Mouse (Mus musculus): ENCODE measurements at regions not wholly inside any gene's neighbourhood (a gene's known extent, or its start where the extent isn't known, plus 50 kb on each side); places are given as distances from the start of the nearest gene placed in this dataset.

DNA sequence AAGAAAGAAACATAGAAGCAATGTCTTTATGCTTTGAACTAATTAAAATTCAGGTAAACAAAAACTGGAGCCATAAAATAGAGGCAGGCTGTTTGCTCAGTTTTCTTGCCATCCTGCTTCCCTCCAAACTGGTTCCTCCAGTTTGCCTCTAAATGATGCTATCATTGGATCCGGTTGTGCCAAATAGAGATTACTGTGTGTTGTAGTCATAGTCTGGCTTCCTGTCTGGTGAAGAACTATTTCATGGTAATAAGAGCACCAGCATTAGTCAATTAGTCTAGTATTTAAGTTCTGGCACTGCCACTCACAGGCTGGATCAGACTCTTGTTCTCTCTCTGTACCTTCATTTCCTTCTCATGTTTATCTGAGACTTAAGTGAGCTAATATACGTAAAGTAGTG is 141.9 kb upstream of the Rasa1 start:
- no peak for DNase-seq (ENCODE audit: extremely low spot score)

DNA sequence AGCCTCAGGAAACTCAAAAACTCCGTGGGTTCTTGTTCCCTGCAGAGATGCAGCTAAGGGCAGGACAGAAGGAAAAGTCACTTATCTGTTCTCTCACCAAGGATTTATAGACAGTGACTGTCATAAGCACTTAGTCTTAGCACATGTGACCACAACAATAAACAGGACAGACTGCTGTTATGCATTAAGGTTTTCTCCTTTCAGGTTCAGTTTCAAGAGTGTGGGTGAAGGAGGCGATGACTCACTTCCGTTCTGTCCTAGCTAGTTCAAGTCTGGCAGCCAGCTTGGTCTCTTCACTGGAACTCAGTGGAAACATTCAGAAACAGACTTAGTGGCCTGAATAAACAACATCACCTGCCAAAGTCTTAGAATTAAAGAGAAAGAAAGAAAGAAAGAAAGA is 141.1 kb upstream of the Rasa1 start:
- DNase-seq (ENCODE audit: extremely low spot score) = no peak

DNA sequence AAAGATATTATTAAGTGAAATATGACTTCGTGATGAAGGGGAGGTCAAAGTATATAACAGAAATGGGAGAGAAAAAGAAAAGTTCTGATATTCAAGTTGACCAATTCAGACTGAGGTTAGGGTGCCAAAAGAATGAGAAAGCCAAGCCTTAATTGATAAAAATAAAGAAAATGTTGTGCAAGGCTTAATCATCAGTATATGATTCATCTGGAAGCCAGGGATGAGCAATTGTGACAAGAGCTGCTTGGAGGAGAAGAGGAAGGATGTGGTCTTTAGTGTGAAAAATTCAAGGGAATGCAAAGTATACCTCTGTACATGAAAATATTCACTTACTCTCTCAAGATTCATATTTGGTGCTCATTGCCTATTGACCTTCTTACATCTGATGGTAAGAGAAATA is 129.7 kb upstream of the Rasa1 start:
- no peak for DNase-seq (ENCODE audit: extremely low spot score)

DNA sequence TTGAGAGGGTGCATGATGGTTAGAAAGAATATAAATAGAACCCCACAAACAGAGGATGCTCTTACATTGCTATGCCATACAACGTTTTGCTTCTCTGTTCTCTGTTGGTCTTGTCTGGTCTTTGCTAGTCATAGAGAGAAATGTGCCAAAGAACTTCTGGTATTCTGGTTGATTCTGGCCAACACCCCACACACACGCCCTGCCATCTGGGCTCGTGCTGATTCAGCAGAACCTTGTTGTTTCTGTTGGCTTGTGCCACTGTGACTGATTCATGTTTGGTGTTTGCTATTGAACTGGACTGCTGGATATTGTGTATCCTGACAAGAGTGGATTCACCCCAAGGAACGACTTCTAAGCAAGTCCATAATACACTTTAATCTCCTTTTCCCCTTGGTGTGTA is 126.0 kb upstream of the Rasa1 start:
- no peak for DNase-seq (ENCODE audit: extremely low spot score)

DNA sequence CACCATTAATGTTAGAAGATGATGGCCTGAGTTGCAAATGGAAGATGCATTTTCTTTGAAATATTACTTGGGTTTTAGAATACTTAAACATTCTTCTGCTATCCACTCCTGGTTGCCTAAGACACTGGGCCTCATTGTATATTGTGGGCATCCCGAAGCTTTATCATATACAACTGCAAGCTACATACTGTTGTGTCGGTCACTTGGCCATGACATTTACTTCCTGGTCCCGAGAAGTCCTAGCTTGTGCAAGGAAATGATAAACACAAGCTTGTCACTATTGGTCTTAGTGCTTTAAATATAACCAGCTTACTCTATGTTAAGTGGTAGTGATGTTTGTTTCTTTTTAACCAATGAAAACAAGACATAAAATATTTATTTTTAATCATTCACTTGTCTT is 122.4 kb upstream of the Rasa1 start:
- DNase-seq (ENCODE audit: extremely low spot score) = no peak

DNA sequence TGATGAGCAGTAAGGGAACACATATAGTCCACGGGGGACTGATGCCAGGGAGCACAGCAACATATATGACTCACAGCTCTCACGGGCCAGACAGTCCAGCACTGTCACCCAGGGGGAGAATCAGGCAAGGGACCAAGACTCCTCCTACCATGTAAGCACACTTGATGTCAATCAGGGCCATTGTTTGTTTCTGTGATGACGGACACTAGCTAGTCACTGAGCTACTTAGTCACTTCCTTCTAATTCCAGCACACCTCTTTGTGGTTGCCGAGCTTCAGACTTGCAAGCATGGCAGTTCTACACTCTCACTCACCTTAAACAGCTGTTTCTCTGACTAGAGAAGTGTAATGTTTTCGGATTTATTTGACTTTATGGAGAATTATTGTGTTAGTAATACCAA is 109.9 kb upstream of the Rasa1 start:
- no peak for DNase-seq (ENCODE audit: extremely low spot score)

DNA sequence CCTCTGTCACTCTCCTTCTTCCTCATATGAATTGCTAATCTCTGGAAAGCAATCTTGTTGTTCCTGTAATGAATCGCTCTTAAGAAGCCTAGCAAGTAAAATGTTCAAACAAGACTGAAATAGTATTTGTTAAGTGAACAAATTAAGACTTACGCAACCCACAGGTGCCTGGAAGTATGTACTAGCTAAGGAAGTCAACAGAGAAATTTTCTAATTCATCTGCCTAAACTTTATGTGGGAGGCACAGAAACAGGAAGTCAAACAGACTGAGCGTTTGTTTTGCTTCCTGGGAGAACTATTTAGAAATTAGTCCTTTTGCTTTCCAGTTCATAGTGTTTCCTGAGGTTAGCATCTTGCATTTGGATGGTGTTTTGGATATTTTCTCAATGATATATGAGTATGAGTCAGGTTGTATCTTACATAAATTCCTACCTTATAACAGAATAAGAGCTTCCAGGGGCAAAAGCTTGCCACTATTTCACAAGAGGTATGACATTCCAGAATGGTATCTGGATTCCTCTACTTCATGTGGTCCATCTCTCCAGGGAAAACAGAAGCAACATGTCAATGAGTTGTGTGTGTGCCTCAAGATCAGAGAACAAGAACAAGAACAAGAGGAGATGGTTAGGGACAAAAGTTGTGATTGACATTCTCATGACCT is 87.5 kb upstream of the Rasa1 start:
- no peak for DNase-seq (ENCODE audit: extremely low spot score)

DNA sequence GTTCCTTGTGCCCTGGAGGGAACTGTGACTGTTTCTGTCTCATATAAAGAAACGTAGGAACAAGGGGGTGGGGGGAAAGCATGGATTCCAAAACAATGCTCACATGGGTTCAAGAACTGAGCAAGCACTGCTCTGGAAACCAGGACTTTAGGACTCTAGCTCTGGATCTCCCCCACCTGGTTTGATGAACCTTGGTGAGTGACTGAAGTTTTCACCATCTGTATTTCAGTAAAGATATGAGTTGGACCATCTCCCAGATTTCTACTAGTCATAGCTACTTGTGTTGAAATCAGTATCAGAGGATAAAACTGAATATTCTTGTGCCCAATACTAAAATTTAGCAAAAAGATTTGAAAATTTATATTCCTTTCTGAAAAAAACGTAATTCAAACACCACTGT is 70.7 kb upstream of the Rasa1 start:
- no peak for DNase-seq (ENCODE audit: extremely low spot score)

DNA sequence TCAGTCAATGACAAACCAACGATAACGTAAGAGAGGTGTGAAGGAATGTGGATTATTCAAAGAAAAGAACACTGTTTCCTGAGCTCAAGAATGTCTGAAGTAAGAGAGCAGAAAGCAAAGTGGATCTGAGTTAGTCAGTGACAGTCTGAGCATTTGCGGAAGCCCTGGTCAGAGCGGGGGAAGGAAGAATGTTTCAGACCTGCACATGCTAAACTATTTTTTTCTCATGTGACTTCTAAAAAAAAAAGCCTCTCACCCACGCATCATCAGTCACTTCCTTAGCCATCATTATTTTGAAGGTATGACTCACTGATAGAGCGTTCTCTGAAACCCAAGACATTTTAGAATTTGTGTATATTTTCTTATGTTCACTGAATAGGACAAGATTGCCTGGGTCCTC is 70.2 kb upstream of the Rasa1 start:
- DNase-seq (ENCODE audit: extremely low spot score) = no peak

DNA sequence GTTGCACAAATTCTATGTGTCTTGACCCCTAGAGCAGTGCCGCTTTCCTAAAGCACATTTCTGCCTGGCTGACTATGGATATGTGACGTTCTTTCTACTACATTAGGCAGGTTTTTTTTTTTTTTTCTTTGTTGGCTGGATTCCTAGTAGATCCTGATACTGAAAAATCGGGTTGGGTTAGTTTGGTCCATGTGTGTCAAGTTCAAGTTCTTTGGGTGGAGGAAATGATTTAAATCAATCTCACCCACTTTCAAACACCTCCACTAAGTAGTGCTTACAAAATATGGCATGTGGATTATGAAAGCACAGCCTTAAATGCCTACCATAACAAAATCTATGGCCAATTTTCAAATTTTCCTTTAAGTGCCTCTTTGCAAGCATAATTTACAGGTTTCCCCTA is 63.1 kb upstream of the Rasa1 start:
- no peak for DNase-seq (ENCODE audit: extremely low spot score)

Measured in embryo, embryonic 9.5 days (tissue).